Mouse (Mus musculus): Measurements from ENCODE around the gene Psmc1. TPM values are rescaled to one million over a fixed set of nuclear protein-coding genes. Genes with fewer than 3 reads are reported as not detected.

Gene Psmc1
- 145 and 186 TPM in 2 replicates for polyA plus RNA-seq (2021; fragmentation: Nextera tagmentation)
- long read RNA-seq, experiment 1, transcript Psmc1-201 (11 exons, 1,591 nt): major isoform, 163 of 243 reads
- long read RNA-seq, experiment 1, partial matches to known transcripts: 71 of 243 reads
- long read RNA-seq, experiment 1, other reads (novel, unspliced or antisense): 5 of 243 reads
- long read RNA-seq, experiment 2, transcript Psmc1-201 (11 exons, 1,591 nt): major isoform, 1,074 of 1,250 reads
- long read RNA-seq, experiment 2, partial matches to known transcripts: 126 of 1,250 reads
- long read RNA-seq, experiment 2, other reads (novel, unspliced or antisense): 50 of 1,250 reads

GRCm38 (mm10) chr12:100109986-100110696, at the start of gene Psmc1:
Gene Psmc1 (plus strand): TSS chr12:100110154.

DNA sequence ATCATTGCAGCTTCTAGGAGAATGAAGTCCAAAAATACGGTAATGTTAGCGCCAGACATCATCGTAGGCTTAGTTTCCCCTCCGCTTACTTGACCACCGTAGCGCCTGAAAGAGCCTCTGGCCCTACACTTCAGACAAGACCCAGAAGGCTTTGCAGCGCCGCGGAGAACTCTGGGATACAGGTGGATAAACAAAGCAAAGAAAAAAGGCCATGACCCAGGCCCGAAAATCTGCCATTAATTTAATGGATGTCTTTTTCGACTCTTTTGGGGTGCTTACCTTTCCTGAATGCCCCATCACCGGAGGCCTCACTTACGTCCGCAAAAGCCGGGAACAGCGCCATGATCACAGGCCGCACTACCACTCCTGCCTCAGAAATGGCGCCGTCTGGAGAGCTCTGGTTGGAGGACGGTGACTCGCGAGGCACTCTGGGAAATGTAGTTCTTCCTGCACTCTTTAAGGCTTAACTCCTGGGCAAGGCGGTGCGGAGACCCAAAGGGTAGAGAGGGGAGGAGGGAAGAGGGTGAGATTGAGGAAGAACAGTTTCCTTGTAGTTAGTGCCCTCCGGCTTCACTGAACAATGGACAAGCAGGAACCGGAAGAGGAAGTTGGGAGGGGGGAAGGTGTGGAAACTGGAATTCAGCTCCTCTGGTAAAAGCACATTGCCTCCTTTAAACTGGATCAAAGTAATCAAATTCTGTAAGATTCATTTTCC, 49.5 kb downstream of the Psmc1 start, which contains the start of gene Nrde2:
Nrde2 (minus strand) TSS at position 393 of the 715 bp plus-strand sequence.

Other genes with a start within 250 kb of the Psmc1 start
- gene Efcab11, start 225.7 kb upstream of the Psmc1 start, polyA plus RNA-seq (2021; fragmentation: Nextera tagmentation): 0.30 and 0.53 TPM in 2 replicates
- 21.0 and 22.6 TPM in 2 replicates for gene Tdp1, start 225.6 kb upstream of the Psmc1 start, polyA plus RNA-seq (2021; fragmentation: Nextera tagmentation)
- 6.8 and 8.6 TPM in 2 replicates for gene Kcnk13, start 145.7 kb upstream of the Psmc1 start, polyA plus RNA-seq (2021; fragmentation: Nextera tagmentation)
- gene Nrde2, start 49.5 kb downstream of the Psmc1 start, polyA plus RNA-seq (2021; fragmentation: Nextera tagmentation): 6.5 and 7.2 TPM in 2 replicates
- gene Calm1, start 89.3 kb downstream of the Psmc1 start, polyA plus RNA-seq (2021; fragmentation: Nextera tagmentation): 10,006 and 10,545 TPM in 2 replicates

Data from layer of hippocampus, adult 6 months (tissue).